Mouse (Mus musculus) kidney, adult 2 months (tissue): ENCODE data around the gene Zfp592. TPM values are rescaled to one million over a fixed set of nuclear protein-coding genes. Genes with fewer than 3 reads are reported as not detected.

Experiments
- DNase-seq: peaks from one replicate; pipeline ENCODE4 v3.0.0; 2021
- H3K27ac ChIP-seq: fragments of 200-500 bp; 2 replicates; pipeline ENCODE4 v1.5.1; 2012; ENCODE audit warnings: low read depth, low read length, control low read depth, inconsistent platforms; ENCODE audit not compliant: insufficient read depth
- H3K27me3 ChIP-seq: fragments of 200-500 bp; replicated peaks from 2 replicates; pipeline ENCODE4 v1.6.1; 2012; ENCODE audit warnings: mild to moderate bottlenecking, moderate library complexity, low read length, inconsistent platforms; ENCODE audit not compliant: control insufficient read depth, insufficient read depth
- H3K36me3 ChIP-seq: fragments of 200-500 bp; 2 replicates; pipeline ENCODE4 v1.6.1; 2012; ENCODE audit warnings: mild to moderate bottlenecking, moderate library complexity, low read length, inconsistent platforms; ENCODE audit not compliant: control insufficient read depth, insufficient read depth
- H3K4me1 ChIP-seq: fragments of 200-500 bp; 2 replicates; pipeline ENCODE4 v1.6.1; 2011; ENCODE audit warnings: low read length; ENCODE audit not compliant: control insufficient read depth, insufficient read depth
- H3K4me3 ChIP-seq: fragments of 200-500 bp; 2 replicates; pipeline ENCODE4 v1.5.1; 2011; ENCODE audit warnings: mild to moderate bottlenecking, low read depth, low read length, control low read depth; ENCODE audit not compliant: insufficient read depth
- CTCF ChIP-seq: fragments of 200-500 bp; conservative IDR thresholded peaks from 2 replicates; pipeline ENCODE4 v1.5.1; 2011; ENCODE audit warnings: low read depth, mild to moderate bottlenecking, control low read depth, low read length, moderate library complexity, mixed read lengths; ENCODE audit not compliant: insufficient read depth, insufficient read length
- POLR2A ChIP-seq: fragments of 200-500 bp; IDR thresholded peaks from one replicate; pipeline ENCODE4 v1.6.1; 2011; ENCODE audit warnings: low read depth, low read length, control low read depth
- WGBS: fragments of 180-500 bp; shearing (Covaris S2); methylation state at CpG from one replicate; pipeline ENCODE4 v1.1.7; 2018; 5-methylcytosine and 5-hydroxymethylcytosine counted together
- polyA plus RNA-seq: library from polyadenylated mRNA; depleted of rRNA; stranded (reverse); fragments of >200 nt; gene quantifications from 2 replicates; pipeline ENCODE4 v1.2.3, GENCODE M21; 2012

Zfp592 gene
- polyA plus RNA-seq, 1 experiment, result 16.9 TPM

DNA sequence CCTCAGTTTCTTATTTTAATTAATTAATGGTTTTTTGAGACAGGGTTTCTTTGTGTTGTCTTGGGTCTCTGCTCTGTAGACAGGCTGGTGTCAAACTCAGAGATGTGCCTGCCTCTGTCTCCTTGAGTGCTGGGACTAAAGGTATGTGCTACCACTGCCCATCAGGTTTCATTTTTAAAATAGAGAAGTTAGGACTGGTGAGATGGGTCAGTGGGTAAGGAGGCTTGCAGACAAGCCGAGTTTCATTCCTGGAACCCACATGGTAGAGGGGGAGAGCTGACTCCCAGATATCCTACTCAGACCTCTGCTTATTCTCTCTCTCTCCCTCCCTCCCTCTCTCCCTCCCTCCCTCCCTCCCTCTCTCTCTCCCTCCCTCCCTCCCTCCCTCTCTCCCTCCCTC, 12.5 kb downstream of the Zfp592 start:
- DNase-seq, result no peak
- 27% methylated on average over 1 of the region's 1 CpGs for WGBS
- Histone ChIP-seq H3K4me1 (peaks cover 35% of the 10 kb centered on the region), H3K4me3 (no peak overlapping the region), H3K27ac (no peak overlapping the region), H3K36me3 (no peaks in the 10 kb centered on the region), H3K27me3 (no peaks in the 10 kb centered on the region)
- TF ChIP-seq POLR2A (no peak), CTCF (no peak)

DNA sequence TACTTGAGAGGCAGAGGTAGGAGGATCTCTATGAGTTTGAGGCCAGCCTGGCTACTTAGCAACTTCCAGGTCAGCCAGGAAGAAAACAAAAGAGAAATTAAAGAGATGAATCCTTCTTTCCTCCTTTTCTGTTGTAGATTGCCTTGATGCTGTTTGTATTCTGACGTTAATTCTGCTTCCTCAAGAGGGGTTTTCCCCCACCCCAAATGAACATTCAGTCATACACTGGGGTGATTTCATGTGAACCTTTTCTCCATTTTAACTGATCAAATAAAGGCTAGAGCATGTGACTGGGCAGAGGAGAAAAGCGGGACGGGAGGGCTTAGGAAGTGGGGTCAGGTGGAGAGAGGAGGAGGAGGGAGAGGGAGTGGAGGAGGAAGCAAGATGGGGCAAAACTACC, 14.8 kb downstream of the Zfp592 start:
- H3K36me3 ChIP-seq, result no peaks in the 10 kb centered on the region
- no peak overlapping the region for H3K27ac ChIP-seq
- peaks cover 21% of the 10 kb centered on the region; the same call in 1 of the 2 replicates for H3K4me1 ChIP-seq
- no peak overlapping the region for H3K4me3 ChIP-seq
- H3K27me3 ChIP-seq, result no peaks in the 10 kb centered on the region
- no peak for TF ChIP-seq CTCF
- no peak for TF ChIP-seq POLR2A
- 65% methylated on average over 3 of the region's 3 CpGs for WGBS
- no peak for DNase-seq

DNA sequence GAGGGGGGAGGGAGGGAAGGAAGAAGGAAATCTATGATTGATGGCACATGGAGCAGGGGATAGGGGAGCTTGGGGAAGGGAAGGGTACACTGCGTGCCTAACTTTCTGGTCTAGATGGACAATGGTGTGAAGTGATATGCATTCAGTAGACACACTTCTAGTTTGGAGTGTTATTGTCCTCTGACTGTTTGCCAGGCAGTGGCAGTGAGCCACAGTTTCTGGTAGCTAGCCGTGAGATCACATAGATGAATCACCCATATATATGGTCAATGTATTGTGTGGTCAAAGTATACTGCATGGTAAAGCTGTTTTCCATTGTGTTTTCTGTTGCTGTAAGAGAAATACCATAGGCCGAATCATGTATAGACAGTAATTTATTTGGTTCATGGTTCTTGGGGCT, 18.1 kb downstream of the Zfp592 start:
- no peak for TF ChIP-seq POLR2A
- TF ChIP-seq CTCF, result no peak
- WGBS, result 97% methylated on average over 3 of the region's 3 CpGs
- Histone ChIP-seq H3K27me3 (no peaks in the 10 kb centered on the region), H3K4me1 (0 out of 2 replicates have a peak, but pooled peaks cover 5% of the 10 kb centered on the region), H3K36me3 (no peaks in the 10 kb centered on the region), H3K4me3 (no peak overlapping the region), H3K27ac (no peak overlapping the region)
- no peak for DNase-seq

DNA sequence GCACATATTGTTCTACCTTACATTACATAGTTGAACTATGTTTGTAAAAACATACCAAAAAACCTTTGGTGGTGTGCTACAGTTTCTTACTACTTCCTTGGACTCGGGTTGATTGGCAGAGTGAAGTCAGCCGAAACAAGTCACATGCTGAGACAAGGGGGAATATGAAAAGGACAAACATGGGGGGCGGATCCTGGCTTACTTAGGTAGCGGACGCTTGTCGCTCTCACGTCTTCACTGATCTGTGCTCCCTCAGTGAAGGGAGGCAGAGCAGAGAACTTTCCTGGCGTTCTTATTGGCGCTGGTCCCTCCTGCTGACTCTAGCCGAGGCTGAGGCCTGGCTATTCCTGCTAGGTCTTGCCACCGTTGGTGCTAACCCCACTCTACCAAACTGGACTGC, 26.8 kb downstream of the Zfp592 start:
- H3K36me3 ChIP-seq, result peaks cover 5% of the 10 kb centered on the region
- H3K27ac ChIP-seq, result no peak overlapping the region
- DNase-seq, result no peak
- H3K27me3 ChIP-seq, result no peaks in the 10 kb centered on the region
- WGBS, result 51% methylated on average over 11 of the region's 11 CpGs
- H3K4me3 ChIP-seq, result no peak overlapping the region
- H3K4me1 ChIP-seq, result peaks cover 3% of the 10 kb centered on the region; the same call in 1 of the 2 replicates
- no peak for TF ChIP-seq POLR2A
- no peak for TF ChIP-seq CTCF

DNA sequence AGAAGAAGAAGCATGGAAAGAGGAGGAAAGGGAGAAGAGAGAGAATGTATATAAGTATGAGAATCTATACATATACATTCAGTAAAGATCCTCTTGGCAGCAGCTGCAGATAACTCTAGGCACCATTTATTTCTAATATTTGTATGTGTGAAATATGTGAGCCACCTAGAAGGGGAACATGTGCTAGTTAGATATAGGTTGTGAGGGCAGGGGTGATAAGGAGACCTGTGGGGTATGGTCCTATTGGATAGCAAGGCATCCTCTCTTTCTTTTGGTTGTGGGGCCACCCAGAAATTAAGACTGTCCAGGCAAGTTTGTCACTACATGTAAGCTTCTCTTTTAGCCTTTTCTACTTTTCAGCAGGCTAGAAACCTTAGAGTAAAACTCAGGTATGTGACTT, 29.2 kb downstream of the Zfp592 start:
- Histone ChIP-seq H3K36me3 (peaks cover 6% of the 10 kb centered on the region), H3K27ac (no peak overlapping the region), H3K27me3 (no peaks in the 10 kb centered on the region), H3K4me1 (peaks cover 3% of the 10 kb centered on the region; the same call in 1 of the 2 replicates), H3K4me3 (no peak overlapping the region)
- TF ChIP-seq CTCF, result no peak
- TF ChIP-seq POLR2A, result no peak
- DNase-seq, result no peak

GRCm38 (mm10) chr7:81024118-81024517, 30.6 kb downstream of the Zfp592 start:
- H3K36me3 ChIP-seq, result peaks cover 7% of the 10 kb centered on the region

DNA sequence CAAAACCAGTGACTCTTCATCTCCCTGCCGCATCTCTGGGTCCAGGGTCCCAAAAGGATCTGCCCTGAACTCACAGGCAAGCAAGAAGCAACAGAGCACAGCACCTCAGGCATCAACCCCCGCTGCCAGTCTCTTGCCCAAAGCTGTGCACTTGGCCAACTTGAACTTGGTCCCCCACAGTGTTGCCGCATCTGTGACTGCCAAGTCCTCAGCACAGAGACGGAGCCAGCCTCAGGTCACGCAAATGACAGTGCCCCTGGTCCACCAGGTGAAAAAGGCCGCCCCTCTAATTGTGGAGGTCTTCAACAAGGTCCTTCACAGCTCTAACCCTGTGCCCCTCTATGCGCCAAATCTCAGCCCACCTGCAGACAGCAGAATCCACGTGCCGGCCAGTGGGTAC, 31.2 kb downstream of the Zfp592 start:
- 82% methylated on average over 9 of the region's 9 CpGs for WGBS
- Histone ChIP-seq H3K36me3 (peaks cover 10% of the 10 kb centered on the region), H3K27ac (no peak overlapping the region), H3K4me1 (no peaks in the 10 kb centered on the region), H3K27me3 (no peaks in the 10 kb centered on the region), H3K4me3 (no peak overlapping the region)
- TF ChIP-seq CTCF (no peak), POLR2A (no peak)
- peak; percentile 33 for DNase-seq

More at GRCm38 (mm10) chr7:81024118-81024517, 30.6 kb downstream of the Zfp592 start:
- Histone ChIP-seq H3K27me3 (no peaks in the 10 kb centered on the region), H3K4me1 (no peaks in the 10 kb centered on the region), H3K27ac (no peak overlapping the region), H3K4me3 (no peak overlapping the region)
- WGBS, result 71% methylated on average over 5 of the region's 5 CpGs
- peak; percentile 25; the same call in 1 of the 2 replicates for TF ChIP-seq CTCF
- no peak for TF ChIP-seq POLR2A
- DNase-seq, result no peak

GRCm38 (mm10) chr7:81025751-81026150, 32.3 kb downstream of the Zfp592 start:
- H3K27me3 ChIP-seq, result no peaks in the 10 kb centered on the region
- DNase-seq, result peak; percentile 72
- H3K27ac ChIP-seq, result no peak overlapping the region
- TF ChIP-seq CTCF, result no peak
- no peak for TF ChIP-seq POLR2A
- H3K4me3 ChIP-seq, result no peak overlapping the region
- 78% methylated on average over 2 of the region's 2 CpGs for WGBS
- peaks cover 14% of the 10 kb centered on the region for H3K36me3 ChIP-seq
- no peaks in the 10 kb centered on the region; the same call in 1 of the 2 replicates for H3K4me1 ChIP-seq
